Mouse (Mus musculus) liver, embryonic 11.5 days (tissue): ENCODE data around the gene Igf2. TPM values are rescaled to one million over a fixed set of nuclear protein-coding genes. Genes with fewer than 3 reads are reported as not detected.

ENCODE experiments used
- ATAC-seq: fragments of 200-750 bp; cut with Nextera tagmentation; replicated peaks from 2 replicates; pipeline ENCODE4 v1.8.0; 2017; ENCODE audit warnings: moderate number of reproducible peaks, mild to moderate bottlenecking, moderate TSS enrichment, moderate library complexity; ENCODE audit not compliant: low FRiP score
- DNase-seq: peaks from one replicate; pipeline ENCODE4 v3.0.0-alpha.2; 2017; ENCODE audit warnings: low spot score
- H3K27ac ChIP-seq: fragments of 300-500 bp; sonication (generic); 2 replicates; pipeline ENCODE4 v1.5.1; 2014; ENCODE audit warnings: mild to moderate bottlenecking, low read depth, low read length, control low read depth
- H3K27me3 ChIP-seq: fragments of 300-500 bp; sonication (generic); replicated peaks from 2 replicates; pipeline ENCODE4 v1.6.1; 2014; ENCODE audit warnings: low read length, mixed read lengths; ENCODE audit not compliant: control insufficient read depth, insufficient read depth
- H3K36me3 ChIP-seq: fragments of 300-500 bp; sonication (generic); 2 replicates; pipeline ENCODE4 v1.6.1; 2014; ENCODE audit warnings: mild to moderate bottlenecking, low read length, moderate library complexity, mixed read lengths; ENCODE audit not compliant: control insufficient read depth, insufficient read depth
- H3K4me1 ChIP-seq: fragments of 300-500 bp; sonication (generic); replicated peaks from 2 replicates; pipeline ENCODE4 v1.6.1; 2014; ENCODE audit warnings: low read length, mixed read lengths; ENCODE audit not compliant: control insufficient read depth, insufficient read depth
- H3K4me2 ChIP-seq: fragments of 300-500 bp; sonication (generic); 2 replicates; pipeline ENCODE4 v1.6.1; 2014; ENCODE audit warnings: mild to moderate bottlenecking, control low read depth, moderate library complexity
- H3K4me3 ChIP-seq: fragments of 300-500 bp; sonication (generic); 2 replicates; pipeline ENCODE4 v1.5.1; 2014; ENCODE audit warnings: low read depth, low read length, control low read depth
- H3K9ac ChIP-seq: fragments of 300-500 bp; sonication (generic); 2 replicates; pipeline ENCODE4 v1.6.1; 2014; ENCODE audit warnings: low read depth, low read length, control low read depth
- H3K9me3 ChIP-seq: fragments of 300-500 bp; sonication (generic); 2 replicates; pipeline ENCODE4 v1.6.1; 2016; ENCODE audit warnings: low read length, inconsistent platforms, mixed read lengths; ENCODE audit not compliant: control insufficient read depth
- WGBS: fragments of 180-500 bp; shearing (Covaris S2); extraction: QIAGEN DNeasy Blood & Tissue Kit; methylation state at CpG from one replicate; pipeline ENCODE4 v1.1.7; 2014; 5-methylcytosine and 5-hydroxymethylcytosine counted together
- polyA plus RNA-seq: library from polyadenylated mRNA; unstranded; fragments of >200 nt; fragmentation: Nextera tagmentation; extraction: Ambion mirVana; gene quantifications from 2 replicates; pipeline ENCODE4 v1.2.1, GENCODE M21; 2014

Gene Igf2
- polyA plus RNA-seq, 1 experiment from 2014 or later, result 480 TPM

DNA sequence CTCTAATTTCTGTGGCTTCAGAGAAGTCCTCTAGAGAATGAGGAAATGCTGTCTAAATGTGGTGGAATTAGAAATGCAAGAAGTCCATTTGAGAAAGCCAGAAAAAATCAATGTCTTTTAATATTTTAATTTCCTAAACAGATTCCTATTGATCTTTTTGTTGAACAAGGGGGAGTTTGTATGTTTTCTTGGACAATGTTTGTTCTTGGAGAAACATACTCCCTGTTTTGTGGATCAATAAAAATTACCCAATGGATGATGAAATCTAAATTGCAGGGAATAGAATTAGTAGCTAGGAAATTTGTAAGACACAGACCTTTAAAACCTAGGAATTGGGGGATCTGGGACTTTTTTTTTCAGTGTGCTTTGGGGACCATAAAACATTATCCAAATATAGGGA lies 4.8 kb downstream of the Igf2 start:
- Histone ChIP-seq H3K27me3 (peaks cover 100% of the 10 kb centered on the region), H3K9ac (peak overlapping the region; percentile 76; the same call in 1 of the 2 replicates), H3K9me3 (no peaks in the 10 kb centered on the region), H3K4me3 (peak overlapping the region; percentile 59), H3K4me1 (peaks cover 4% of the 10 kb centered on the region; the same call in 1 of the 2 replicates), H3K4me2 (peak overlapping the region; percentile 63), H3K27ac (peak overlapping the region; percentile 90; the same call in 1 of the 2 replicates), H3K36me3 (no peaks in the 10 kb centered on the region; the same call in 1 of the 2 replicates)
- ATAC-seq (no peak), DNase-seq (no peak)

DNA sequence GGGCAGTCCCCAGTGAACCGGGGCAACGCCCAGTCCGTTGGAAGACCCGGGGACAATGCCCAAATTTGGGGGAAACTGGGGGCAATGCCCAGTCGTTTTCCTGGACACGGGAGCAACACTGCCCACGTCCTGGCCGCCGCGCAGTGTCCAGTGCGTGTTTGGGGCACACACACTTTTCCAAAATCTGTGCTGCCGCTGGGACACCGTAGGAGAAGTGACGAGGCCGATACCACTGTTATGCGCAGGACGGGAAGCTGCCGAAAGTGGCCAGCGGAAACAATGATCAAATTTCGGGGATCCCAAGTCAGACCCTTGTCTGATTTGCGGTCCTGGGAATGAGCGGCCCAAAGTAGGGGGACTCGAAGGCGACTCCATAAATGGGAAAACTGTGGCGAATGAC lies 5.6 kb downstream of the Igf2 start:
- ATAC-seq (no peak), DNase-seq (no peak)
- Histone ChIP-seq H3K27me3 (peaks cover 100% of the 10 kb centered on the region), H3K9ac (peak overlapping the region; percentile 76), H3K36me3 (no peaks in the 10 kb centered on the region), H3K27ac (peak overlapping the region; percentile 90), H3K4me3 (peak overlapping the region; percentile 59), H3K4me2 (peak overlapping the region; percentile 63), H3K4me1 (peaks cover 4% of the 10 kb centered on the region; the same call in 1 of the 2 replicates), H3K9me3 (no peaks in the 10 kb centered on the region)
- WGBS, result 2% methylated on average over 25 of the region's 25 CpGs

DNA sequence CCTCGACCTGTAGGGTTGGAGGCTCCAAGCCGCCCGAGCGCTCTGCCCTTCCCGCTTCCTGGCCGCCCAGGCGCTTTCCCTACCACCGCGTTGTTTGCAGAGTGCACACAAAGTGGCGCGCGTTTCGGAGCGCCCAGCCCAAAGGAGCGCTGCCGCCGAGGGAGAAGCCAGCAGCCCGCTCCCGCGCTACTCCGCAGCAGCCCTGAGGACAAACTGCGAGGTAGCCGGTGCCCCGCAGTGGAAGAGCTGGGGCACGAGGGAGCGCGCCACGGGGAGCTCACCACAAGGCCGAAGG lies 6.0 kb downstream of the Igf2 start:
- peak overlapping the region; percentile 90 for H3K27ac ChIP-seq
- peaks cover 4% of the 10 kb centered on the region; the same call in 1 of the 2 replicates for H3K4me1 ChIP-seq
- DNase-seq (no peak), ATAC-seq (no peak)
- H3K9ac ChIP-seq, result peak overlapping the region; percentile 76
- peaks cover 100% of the 10 kb centered on the region for H3K27me3 ChIP-seq
- no peaks in the 10 kb centered on the region for H3K9me3 ChIP-seq
- no peaks in the 10 kb centered on the region for H3K36me3 ChIP-seq
- peak overlapping the region; percentile 63 for H3K4me2 ChIP-seq
- H3K4me3 ChIP-seq, result peak overlapping the region; percentile 59
- under 1% methylated on average over 29 of the region's 29 CpGs for WGBS

DNA sequence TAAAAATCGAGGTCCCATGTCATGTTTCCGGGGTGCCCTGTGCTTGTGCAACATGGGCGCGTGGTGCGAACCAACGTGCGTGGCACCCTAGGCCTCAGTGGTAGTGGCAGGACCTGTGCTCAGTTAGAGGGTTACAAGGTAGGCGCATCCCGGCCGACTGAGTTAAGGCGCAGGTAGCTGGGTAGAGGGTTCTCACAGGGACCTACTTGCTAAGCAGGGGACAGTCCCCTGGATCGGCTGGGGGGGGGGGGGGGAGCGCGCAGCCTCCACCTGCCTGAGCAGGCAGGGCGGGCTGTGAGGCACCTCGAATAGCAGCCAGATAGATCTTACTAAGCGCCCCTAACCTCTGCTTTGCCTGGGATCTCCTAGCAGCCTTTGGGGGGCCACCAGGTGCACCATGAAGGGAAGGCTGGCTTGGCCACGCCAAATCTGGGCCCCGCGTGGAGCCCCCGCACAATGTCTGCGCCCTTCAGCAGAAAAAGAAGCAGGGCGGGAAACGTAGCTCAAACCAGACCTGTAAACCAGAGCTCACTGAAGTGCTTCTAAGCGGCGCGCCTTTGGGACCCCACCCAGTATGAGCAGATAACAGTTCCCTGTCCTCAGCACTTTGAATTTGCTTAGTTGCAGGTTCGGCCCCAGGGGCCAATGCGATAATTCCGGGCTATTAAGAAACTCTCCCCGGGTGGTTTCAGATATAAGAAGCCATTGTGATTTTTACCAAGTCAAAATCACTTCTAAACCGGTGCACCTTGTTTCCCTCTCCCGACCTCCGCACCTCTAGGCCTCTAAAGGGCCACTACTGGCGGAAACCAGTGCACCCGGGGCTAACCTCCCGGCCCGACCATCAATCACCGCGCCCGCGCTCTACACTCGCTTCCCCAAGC lies 6.6 kb downstream of the Igf2 start:
- DNase-seq (no peak), ATAC-seq (peak; percentile 3; the same call in 1 of the 2 replicates)
- Histone ChIP-seq H3K4me1 (peaks cover 4% of the 10 kb centered on the region; the same call in 1 of the 2 replicates), H3K36me3 (no peaks in the 10 kb centered on the region), H3K4me2 (peak overlapping the region; percentile 63), H3K27ac (peak overlapping the region; percentile 90), H3K4me3 (peak overlapping the region; percentile 59), H3K9me3 (no peaks in the 10 kb centered on the region), H3K27me3 (peaks cover 100% of the 10 kb centered on the region), H3K9ac (peak overlapping the region; percentile 76)
- 2% methylated on average over 42 of the region's 43 CpGs for WGBS

DNA sequence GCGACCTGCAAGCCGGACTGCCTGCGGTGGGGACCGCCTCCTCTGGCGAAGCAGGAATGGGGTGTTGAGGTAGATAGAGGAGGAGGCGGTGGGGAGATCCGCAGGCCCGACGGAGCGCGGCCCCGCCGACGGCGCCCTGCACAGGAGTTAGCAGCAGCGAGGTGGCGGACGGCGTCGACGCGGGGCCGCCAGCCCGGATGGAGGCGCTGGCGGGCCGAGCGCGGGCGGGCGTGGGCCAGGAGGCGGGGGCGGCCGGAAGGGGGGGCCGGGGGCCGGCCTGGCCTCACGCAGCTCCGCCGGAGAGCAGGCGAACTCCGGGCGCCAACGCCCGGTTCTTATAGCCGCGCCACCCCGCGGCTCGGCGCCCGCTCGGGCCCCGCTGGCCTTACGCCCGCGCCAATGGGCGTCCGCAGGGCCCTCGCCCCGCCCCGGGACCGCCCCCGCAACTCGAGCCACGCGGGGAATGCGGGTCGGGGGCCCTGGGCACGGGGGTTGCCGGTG lies 7.4 kb downstream of the Igf2 start:
- H3K27ac ChIP-seq, result peak overlapping the region; percentile 90
- H3K27me3 ChIP-seq, result peaks cover 100% of the 10 kb centered on the region
- under 1% methylated on average over 51 of the region's 70 CpGs for WGBS
- ATAC-seq (peak; percentile 38), DNase-seq (no peak)
- peaks cover 4% of the 10 kb centered on the region; the same call in 1 of the 2 replicates for H3K4me1 ChIP-seq
- H3K9me3 ChIP-seq, result no peaks in the 10 kb centered on the region
- peak overlapping the region; percentile 59 for H3K4me3 ChIP-seq
- peak overlapping the region; percentile 76 for H3K9ac ChIP-seq
- peak overlapping the region; percentile 63 for H3K4me2 ChIP-seq
- H3K36me3 ChIP-seq, result no peaks in the 10 kb centered on the region

DNA sequence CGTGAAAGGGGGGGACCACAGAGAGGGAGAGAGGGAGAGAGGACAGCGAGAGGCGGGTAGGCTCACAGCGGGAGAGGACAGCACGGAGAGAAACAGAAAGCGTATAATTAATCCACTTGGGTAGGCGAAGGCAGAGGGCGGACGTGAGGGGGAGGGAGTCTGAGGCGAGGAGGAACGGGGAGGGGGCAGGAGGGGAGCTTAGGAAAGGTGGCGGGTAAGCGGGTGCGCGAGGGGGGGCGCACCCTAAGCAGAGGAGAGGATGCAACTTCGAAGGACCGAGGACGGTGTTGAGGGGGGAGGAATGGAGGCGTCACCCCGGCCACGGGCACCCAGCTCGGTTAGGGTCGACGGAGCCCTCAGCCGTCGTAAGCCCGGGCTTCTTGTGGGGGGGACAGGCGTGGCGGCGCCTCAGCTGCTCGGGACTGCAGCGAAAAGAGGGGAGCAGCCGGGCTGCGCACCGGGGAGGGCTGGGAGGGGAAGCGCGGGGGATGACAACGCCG lies 7.9 kb downstream of the Igf2 start:
- Histone ChIP-seq H3K4me3 (peak overlapping the region; percentile 59), H3K9ac (peak overlapping the region; percentile 76), H3K4me1 (peaks cover 4% of the 10 kb centered on the region; the same call in 1 of the 2 replicates), H3K9me3 (no peaks in the 10 kb centered on the region), H3K36me3 (no peaks in the 10 kb centered on the region), H3K27ac (peak overlapping the region; percentile 90), H3K4me2 (peak overlapping the region; percentile 63), H3K27me3 (peaks cover 100% of the 10 kb centered on the region)
- DNase-seq (no peak), ATAC-seq (no peak)
- WGBS, result 2% methylated on average over 40 of the region's 40 CpGs

DNA sequence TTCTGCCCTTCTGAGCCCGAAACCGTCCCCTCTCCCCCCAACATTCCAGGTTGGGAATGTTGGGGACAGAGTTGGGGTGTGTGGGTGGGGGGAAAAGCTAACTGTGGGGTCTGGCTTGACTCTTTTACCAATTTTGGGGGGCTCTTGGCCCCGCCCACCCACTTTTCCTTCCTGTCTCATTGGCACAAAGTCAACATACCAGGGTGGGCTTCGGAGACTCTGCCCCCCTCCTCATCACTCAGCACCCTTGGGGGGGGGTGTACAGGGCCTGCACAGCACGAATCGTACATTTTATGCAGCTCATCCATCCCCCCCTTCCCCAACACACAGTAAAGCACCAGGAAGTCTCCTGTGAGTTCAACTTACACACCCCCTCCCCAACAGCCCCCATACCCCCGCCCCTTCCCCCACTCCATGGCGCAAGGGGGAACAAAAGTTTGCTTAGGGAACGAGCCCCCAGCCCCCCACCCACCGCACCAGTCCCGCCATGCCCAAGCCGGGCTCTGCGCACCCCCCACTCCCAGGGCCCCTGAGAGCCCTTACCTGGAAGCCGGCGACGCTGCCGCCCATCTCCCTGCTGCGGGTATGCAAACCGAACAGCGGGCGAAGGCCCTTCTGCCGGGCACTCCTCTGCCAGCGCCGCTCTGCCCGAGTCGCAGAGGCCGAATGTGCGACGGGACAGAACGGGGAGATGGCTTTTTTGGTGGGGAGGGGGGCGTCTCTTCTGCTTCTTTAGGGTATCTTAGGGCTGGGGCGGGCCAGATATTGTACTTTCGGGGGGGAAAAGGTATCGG lies 8.6 kb downstream of the Igf2 start:
- Histone ChIP-seq H3K9me3 (no peaks in the 10 kb centered on the region), H3K4me2 (peak overlapping the region; percentile 63), H3K27ac (peak overlapping the region; percentile 90), H3K36me3 (no peaks in the 10 kb centered on the region), H3K4me1 (peaks cover 4% of the 10 kb centered on the region; the same call in 1 of the 2 replicates), H3K9ac (peak overlapping the region; percentile 76), H3K4me3 (peak overlapping the region; percentile 59), H3K27me3 (peaks cover 98% of the 10 kb centered on the region)
- DNase-seq (no peak), ATAC-seq (no peak; the same call in 1 of the 2 replicates)
- WGBS, result 3% methylated on average over 34 of the region's 34 CpGs

DNA sequence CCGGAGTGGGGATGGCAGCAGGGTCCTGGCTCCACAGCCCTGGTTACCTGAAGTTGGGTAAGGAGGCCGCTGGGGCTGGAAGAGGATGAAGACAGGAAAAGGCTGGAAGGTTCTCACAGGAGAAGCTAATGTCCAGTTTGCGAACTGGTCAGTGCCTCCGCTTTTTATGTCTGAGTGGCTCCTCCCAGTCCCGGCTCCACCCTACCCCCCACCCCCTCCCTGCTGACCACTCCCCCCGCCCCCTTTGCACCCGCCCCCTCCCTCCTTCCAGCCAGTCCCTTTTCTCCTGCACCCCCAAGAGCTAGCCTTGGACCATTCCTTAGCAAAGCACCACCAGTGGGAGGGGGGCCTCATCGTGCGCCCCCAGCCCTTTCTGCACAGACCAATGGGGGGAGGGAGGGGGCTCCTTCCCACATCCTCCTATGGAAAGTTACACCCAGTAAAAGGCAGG lies 9.2 kb downstream of the Igf2 start:
- Histone ChIP-seq H3K27ac (peak overlapping the region; percentile 90), H3K4me3 (peak overlapping the region; percentile 59), H3K36me3 (no peaks in the 10 kb centered on the region; the same call in 1 of the 2 replicates), H3K9me3 (no peaks in the 10 kb centered on the region), H3K4me1 (peaks cover 4% of the 10 kb centered on the region; the same call in 1 of the 2 replicates), H3K4me2 (peak overlapping the region; percentile 63), H3K27me3 (peaks cover 98% of the 10 kb centered on the region), H3K9ac (peak overlapping the region; percentile 76)
- whole genome bisulfite sequencing, result 11% methylated on average over 7 of the region's 9 CpGs
- ATAC-seq, result peak; percentile 49
- no peak for DNase-seq
